In genomic region chr6:137901255-137901654, GRCm38 (mm10) we compare ENCODE assay signal across 26 mouse cellular contexts.
DNase-seq lines count a peak whose midpoint lies in the region; ATAC-seq and TF ChIP-seq lines count a peak whose summit lies in the region.
"Had no signal": no experiment of that assay in that cellular context is flagged by ENCODE, and none has a peak within 500 bp of the region (broad histone marks: within the 10 kb centered on the region; RNA-seq: fewer than 3 reads in every experiment).

No protein-coding gene starts in this region.

- no peak for TF ChIP-seq CTCF in lung, embryonic 14.5 days (IDR thresholded peaks at IDR 0.05; ENCODE audit: low read depth)

- H3K27me3 ChIP-seq in lung, embryonic 14.5 days (ENCODE audit: insufficient read depth, low read length), result no peaks in the 10 kb centered on the region
- H3K27me3 ChIP-seq: heart, embryonic 15.5 days; limb, embryonic 15.5 days had no signal

- H3K9ac ChIP-seq in lung, embryonic 14.5 days, result no peak overlapping the region
- H3K9ac ChIP-seq: heart, embryonic 15.5 days; hindbrain, embryonic 14.5 days; limb, embryonic 15.5 days; liver, embryonic 14.5 days had no signal

- H3K4me3 ChIP-seq in lung, embryonic 14.5 days (ENCODE audit: low read depth, low read length), result no peak overlapping the region
- H3K4me3 ChIP-seq: gastrocnemius, adult 2 months; heart, embryonic 15.5 days; left cerebral cortex, adult 2 months; limb, embryonic 15.5 days had no signal

- DNase-seq in urinary bladder, postnatal 14 days (ENCODE audit: low spot score), result peak; percentile 79
- DNase-seq in urinary bladder, postnatal 10 days (ENCODE audit: low spot score), result no peak
- DNase-seq in lung, embryonic 14.5 days, result peak; percentile 60
- peak; percentile 77 for DNase-seq in lung, postnatal 25 days (ENCODE audit: low spot score)
- DNase-seq in urinary bladder, postnatal 36 days (ENCODE audit: low spot score in 2 of 2), result peak; percentile 39 to 50
- DNase-seq in embryo, embryonic 10.5 days (ENCODE audit: low spot score), result no peak
- DNase-seq in right cerebral cortex, postnatal 10 days (ENCODE audit: low spot score in 2 of 2), result no peak
- DNase-seq in heart, postnatal 10 days, result no peak
- DNase-seq: adrenal gland, postnatal 10 days; cerebellum, adult 8-10 months; gastrocnemius, adult 2 months; heart, postnatal 4 days; kidney, adult 9 months; kidney, postnatal 4 days; layer of hippocampus, adult 9-11 months; left cerebral cortex, postnatal 4 days; thymus, postnatal 25 days had no signal

- H3K9me3 ChIP-seq in lung, embryonic 14.5 days (ENCODE audit: low read depth, low read length), result no peaks in the 10 kb centered on the region
- H3K9me3 ChIP-seq: heart, embryonic 15.5 days; limb, embryonic 15.5 days had no signal

- no peaks in the 10 kb centered on the region for H3K4me1 ChIP-seq in lung, embryonic 14.5 days (ENCODE audit: insufficient read depth)
- H3K4me1 ChIP-seq: heart, embryonic 15.5 days; limb, embryonic 15.5 days had no signal

- no peak overlapping the region for H3K27ac ChIP-seq in lung, embryonic 14.5 days (ENCODE audit: low read depth)
- H3K27ac ChIP-seq: gastrocnemius, adult 2 months; heart, embryonic 15.5 days; hindbrain, embryonic 14.5 days; left cerebral cortex, adult 2 months; limb, embryonic 15.5 days; liver, embryonic 14.5 days had no signal

- H3K4me2 ChIP-seq in lung, embryonic 14.5 days, result no peak overlapping the region
- H3K4me2 ChIP-seq: heart, embryonic 15.5 days; hindbrain, embryonic 14.5 days; limb, embryonic 15.5 days; midbrain, embryonic 11.5 days had no signal

- no peaks in the 10 kb centered on the region for H3K36me3 ChIP-seq in lung, embryonic 14.5 days (ENCODE audit: insufficient read depth)
- H3K36me3 ChIP-seq: heart, embryonic 15.5 days; limb, embryonic 15.5 days had no signal

- peak; percentile 41; the same call in 1 of the 2 replicates for ATAC-seq in lung, embryonic 14.5 days (ENCODE audit: insufficient read depth)
- ATAC-seq: activated CD4-positive, CD25-positive, alpha-beta regulatory T cell, adult 4 months; forebrain, embryonic 14.5 days; inflammation-experienced regulatory T-cells, adult 6 months had no signal

- intact Hi-C loops in heart, postnatal 10 days (cut with DNase I), result no loop called here

- WGBS in lung, embryonic 14.5 days, result 71% methylated on average over 5 of the region's 5 CpGs

Comparison
In these comparisons a context has a peak if more than half of its experiments do, and no peak if none do; other contexts are left out.
1. DNase-seq: peak in urinary bladder, postnatal 14 days (single experiment), lung, embryonic 14.5 days (single experiment), lung, postnatal 25 days (single experiment) and urinary bladder, postnatal 36 days (2 of 2); none in urinary bladder, postnatal 10 days (single experiment), embryo, embryonic 10.5 days (single experiment), right cerebral cortex, postnatal 10 days (0 of 2) and heart, postnatal 10 days (0 of 2).